Mouse (Mus musculus): ENCODE measurements around the gene Gm1330.
"Not testable (repeated sequence)": the region's sequence is repeated elsewhere in the genome, so short reads cannot be mapped to it uniquely, and the experiment has no call there.

The Gm1330 gene

DNA sequence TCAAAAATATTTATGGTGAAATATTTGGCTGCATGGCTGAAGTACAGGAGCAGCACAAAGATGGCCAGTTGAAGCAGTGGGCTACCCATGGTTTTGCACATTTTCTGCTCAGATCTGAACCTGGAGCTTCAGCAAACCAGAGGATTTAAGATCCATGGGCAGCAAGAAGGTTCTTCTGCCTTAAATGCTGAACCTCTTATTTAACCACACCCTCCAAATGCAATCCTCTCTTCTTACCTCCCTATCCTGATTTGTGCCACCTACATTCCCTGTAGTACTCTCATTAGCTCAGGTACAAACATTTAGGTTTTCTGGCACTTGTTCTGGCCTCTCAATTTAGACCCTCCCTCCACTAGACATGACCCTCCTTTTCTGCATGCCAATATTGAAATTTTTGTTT lies at the start of gene Gm1330:
Gm1330 (minus strand) TSS at position 101 of the 400 bp plus-strand sequence.
- DNase-seq (ENCODE audit: low spot score in 2 of 2) = no peak

DNA sequence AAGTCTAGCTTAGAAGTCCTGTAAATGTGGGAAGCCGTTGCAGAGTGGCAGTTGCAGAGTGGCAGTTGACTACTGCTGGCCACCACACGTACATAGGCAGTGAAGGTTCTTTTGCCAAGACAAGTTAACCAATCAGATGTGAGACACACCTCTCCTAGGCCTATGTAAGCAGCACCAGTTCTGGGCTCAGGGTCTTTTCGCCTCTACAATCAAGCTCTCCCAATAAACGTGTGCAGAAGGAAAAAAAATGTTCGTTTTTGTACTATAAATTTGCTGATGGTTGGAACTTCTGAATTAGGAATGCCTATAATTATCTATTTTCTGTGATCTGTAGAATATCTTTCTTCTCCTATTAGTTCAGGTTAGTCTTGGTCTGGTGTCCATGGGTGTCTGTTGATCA lies 14.1 kb upstream of the Gm1330 start, which contains the start of gene Gm10750:
Gm10750 (minus strand) TSS at position 101 of the 400 bp plus-strand sequence.
- DNase-seq (ENCODE audit: low spot score in 2 of 2) = not testable (repeated sequence)

DNA sequence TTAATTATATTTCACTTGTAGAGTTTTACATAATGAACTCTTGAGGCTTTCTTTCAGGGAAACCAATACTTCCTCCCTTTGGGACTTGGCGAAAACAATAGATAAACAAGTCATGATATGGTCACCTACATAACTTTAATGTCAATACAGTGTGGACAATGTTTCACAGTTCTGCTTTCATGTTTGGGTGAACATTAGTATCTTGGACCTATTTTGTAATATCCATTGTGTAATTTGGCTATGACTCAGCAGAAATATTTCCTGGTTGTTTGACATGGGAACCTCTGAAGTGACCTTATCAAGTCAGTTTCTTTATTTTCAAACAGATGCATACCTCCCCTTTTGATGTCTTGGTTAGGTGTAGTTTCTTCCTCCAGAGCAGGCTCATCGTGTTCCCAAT lies 1.8 kb upstream of the Gm1330 start:
- no peak for DNase-seq (ENCODE audit: low spot score in 2 of 2)

DNA sequence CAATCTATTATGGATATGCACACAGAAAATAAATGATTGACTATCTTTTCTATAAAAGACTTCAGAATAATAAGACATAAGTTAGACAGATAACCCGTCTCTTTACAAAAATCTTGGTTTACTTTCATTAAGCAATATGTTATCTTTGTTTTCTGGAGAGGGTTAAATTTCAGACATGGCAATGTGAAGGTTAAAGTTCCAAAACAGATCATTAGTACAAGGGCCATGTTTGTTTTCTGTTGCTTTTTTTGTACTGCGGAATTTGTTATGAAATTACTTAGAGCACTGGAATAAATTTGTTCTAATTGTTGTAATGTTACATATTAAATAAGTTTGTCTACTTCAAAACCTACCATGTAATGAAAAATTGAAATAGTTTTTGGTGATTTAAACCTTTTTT lies 7.9 kb downstream of the Gm1330 start:
- no peak for DNase-seq (ENCODE audit: low spot score in 2 of 2)

Measured in frontal cortex, postnatal 14 days (tissue).